Mouse (Mus musculus) neural tube, embryonic 11.5 days (tissue): ENCODE measurements around the gene Cbr4. TPM values are rescaled to one million over a fixed set of nuclear protein-coding genes. Genes with fewer than 3 reads are reported as not detected.
A peak's percentile ranks its signal among the peaks of the same experiment; 100 is the strongest.

Experiments used
- ATAC-seq: fragments of 200-750 bp; cut with Nextera tagmentation; 2 replicates; pipeline ENCODE4 v1.8.0; 2017; ENCODE audit warnings: moderate number of reproducible peaks, mild to moderate bottlenecking, moderate TSS enrichment, moderate library complexity; ENCODE audit not compliant: insufficient read depth, low FRiP score, low TSS enrichment
- DNase-seq: peaks from one replicate; pipeline ENCODE4 v3.0.0-alpha.2; 2015; ENCODE audit warnings: low spot score
- H3K27ac ChIP-seq: fragments of 300-500 bp; sonication (generic); 2 replicates; pipeline ENCODE4 v1.5.1; 2014; ENCODE audit warnings: low read depth, mild to moderate bottlenecking, low read length
- H3K27me3 ChIP-seq: fragments of 300-500 bp; sonication (generic); 2 replicates; pipeline ENCODE4 v1.6.1; 2014; ENCODE audit warnings: mild to moderate bottlenecking, low read length, mixed read lengths; ENCODE audit not compliant: control insufficient read depth, insufficient read depth
- H3K36me3 ChIP-seq: fragments of 300-500 bp; sonication (generic); 2 replicates; pipeline ENCODE4 v1.6.1; 2014; ENCODE audit warnings: mild to moderate bottlenecking, low read length, moderate library complexity, mixed read lengths; ENCODE audit not compliant: control insufficient read depth, insufficient read depth
- H3K4me1 ChIP-seq: fragments of 300-500 bp; sonication (generic); 2 replicates; pipeline ENCODE4 v1.6.1; 2014; ENCODE audit warnings: low read length, mixed read lengths; ENCODE audit not compliant: control insufficient read depth, insufficient read depth
- H3K4me2 ChIP-seq: fragments of 300-500 bp; sonication (generic); 2 replicates; pipeline ENCODE4 v1.6.1; 2014; ENCODE audit warnings: low read depth, mild to moderate bottlenecking, moderate library complexity
- H3K4me3 ChIP-seq: fragments of 300-500 bp; sonication (generic); 2 replicates; pipeline ENCODE4 v1.5.1; 2014; ENCODE audit warnings: low read depth, low read length
- H3K9ac ChIP-seq: fragments of 300-500 bp; sonication (generic); 2 replicates; pipeline ENCODE4 v1.6.1; 2014; ENCODE audit warnings: mild to moderate bottlenecking, low read length
- H3K9me3 ChIP-seq: fragments of 300-500 bp; sonication (generic); 2 replicates; pipeline ENCODE4 v1.6.1; 2016; ENCODE audit warnings: low read length; ENCODE audit not compliant: control insufficient read depth
- WGBS: fragments of 180-500 bp; shearing (Covaris S2); extraction: QIAGEN DNeasy Blood & Tissue Kit; methylation state at CpG from one replicate; pipeline ENCODE4 v1.1.7; 2014; 5-methylcytosine and 5-hydroxymethylcytosine counted together
- polyA plus RNA-seq: library from polyadenylated mRNA; unstranded; fragments of >200 nt; fragmentation: Nextera tagmentation; extraction: Ambion mirVana; gene quantifications from 2 replicates; pipeline ENCODE4 v1.2.1, GENCODE M21; 2014

Gene Cbr4
- polyA plus RNA-seq, 1 experiment from 2014 or later: 25.2 TPM

DNA sequence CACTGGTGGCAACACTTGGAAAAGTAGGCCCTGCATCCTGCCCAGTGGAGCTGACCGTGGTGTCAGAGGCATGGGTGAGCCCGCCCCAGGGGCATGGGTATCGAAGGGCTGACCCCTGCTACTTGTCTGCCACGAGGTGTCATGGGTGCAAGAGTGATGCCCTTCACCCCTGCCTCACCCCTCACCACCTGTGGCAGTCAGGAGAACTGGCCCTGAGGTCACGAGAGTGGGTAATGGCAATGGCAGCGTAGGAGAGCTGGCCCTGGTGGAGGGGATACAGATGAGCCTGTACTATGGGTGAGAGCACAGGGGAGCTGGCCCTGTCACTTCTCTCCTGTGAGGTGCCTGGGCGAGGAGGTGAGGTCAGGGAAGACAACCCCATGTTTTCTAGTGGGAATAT is 27.8 kb upstream of the Cbr4 start:
- no peak for DNase-seq
- ATAC-seq: no peak
- H3K9me3 ChIP-seq: no peaks in the 10 kb centered on the region
- no peak overlapping the region for H3K27ac ChIP-seq
- WGBS: 78% methylated on average over 7 of the region's 7 CpGs
- H3K9ac ChIP-seq: no peak overlapping the region
- H3K4me3 ChIP-seq: no peak overlapping the region
- H3K27me3 ChIP-seq: no peaks in the 10 kb centered on the region
- no peaks in the 10 kb centered on the region for H3K4me1 ChIP-seq
- no peaks in the 10 kb centered on the region for H3K36me3 ChIP-seq
- no peak overlapping the region for H3K4me2 ChIP-seq

DNA sequence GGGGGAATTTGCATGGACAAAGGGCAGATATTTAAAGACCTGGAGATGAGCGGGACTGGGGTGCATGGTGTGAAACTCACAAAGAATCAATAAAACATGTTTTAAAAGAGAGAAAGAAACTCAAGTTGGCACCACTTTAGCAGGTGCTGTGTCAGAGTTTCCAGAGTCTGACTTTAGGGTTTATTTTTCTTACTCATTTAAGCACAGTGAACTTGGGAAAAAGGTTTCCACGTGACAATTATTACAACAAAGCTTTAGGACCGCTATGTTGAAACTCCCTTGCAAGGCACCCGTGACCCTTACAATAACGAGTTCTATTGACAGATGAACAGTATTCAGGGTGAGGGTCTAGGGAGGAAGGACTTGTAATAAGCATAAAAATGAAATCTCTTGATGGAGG is 25.3 kb upstream of the Cbr4 start:
- no peak overlapping the region for H3K9ac ChIP-seq
- H3K4me2 ChIP-seq: no peak overlapping the region
- H3K4me3 ChIP-seq: no peak overlapping the region
- H3K27ac ChIP-seq: no peak overlapping the region
- WGBS: 87% methylated on average over 5 of the region's 5 CpGs
- H3K27me3 ChIP-seq: no peaks in the 10 kb centered on the region
- no peaks in the 10 kb centered on the region for H3K36me3 ChIP-seq
- DNase-seq: no peak
- no peaks in the 10 kb centered on the region for H3K9me3 ChIP-seq
- H3K4me1 ChIP-seq: no peaks in the 10 kb centered on the region
- ATAC-seq: no peak

DNA sequence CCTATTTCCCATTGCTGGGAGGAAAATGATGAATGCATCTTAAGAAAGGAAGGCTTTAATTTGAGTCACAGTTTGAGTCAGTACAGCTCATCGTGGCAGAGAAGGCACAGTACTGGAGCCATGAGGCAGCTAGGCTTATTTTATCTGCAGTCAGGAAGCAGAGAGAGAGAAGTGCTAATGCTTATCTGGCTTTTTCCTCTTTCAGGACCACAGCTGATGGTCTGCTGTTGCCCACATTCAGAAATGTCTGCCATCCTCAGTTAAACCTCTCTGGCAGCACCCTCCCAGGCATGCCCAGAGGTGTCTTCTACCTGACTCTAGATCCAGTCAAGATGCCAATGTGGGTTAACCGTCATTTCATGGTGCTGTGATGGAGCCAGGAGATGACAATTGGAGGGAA is 23.1 kb upstream of the Cbr4 start:
- no peak for DNase-seq
- no peak overlapping the region for H3K4me3 ChIP-seq

DNA sequence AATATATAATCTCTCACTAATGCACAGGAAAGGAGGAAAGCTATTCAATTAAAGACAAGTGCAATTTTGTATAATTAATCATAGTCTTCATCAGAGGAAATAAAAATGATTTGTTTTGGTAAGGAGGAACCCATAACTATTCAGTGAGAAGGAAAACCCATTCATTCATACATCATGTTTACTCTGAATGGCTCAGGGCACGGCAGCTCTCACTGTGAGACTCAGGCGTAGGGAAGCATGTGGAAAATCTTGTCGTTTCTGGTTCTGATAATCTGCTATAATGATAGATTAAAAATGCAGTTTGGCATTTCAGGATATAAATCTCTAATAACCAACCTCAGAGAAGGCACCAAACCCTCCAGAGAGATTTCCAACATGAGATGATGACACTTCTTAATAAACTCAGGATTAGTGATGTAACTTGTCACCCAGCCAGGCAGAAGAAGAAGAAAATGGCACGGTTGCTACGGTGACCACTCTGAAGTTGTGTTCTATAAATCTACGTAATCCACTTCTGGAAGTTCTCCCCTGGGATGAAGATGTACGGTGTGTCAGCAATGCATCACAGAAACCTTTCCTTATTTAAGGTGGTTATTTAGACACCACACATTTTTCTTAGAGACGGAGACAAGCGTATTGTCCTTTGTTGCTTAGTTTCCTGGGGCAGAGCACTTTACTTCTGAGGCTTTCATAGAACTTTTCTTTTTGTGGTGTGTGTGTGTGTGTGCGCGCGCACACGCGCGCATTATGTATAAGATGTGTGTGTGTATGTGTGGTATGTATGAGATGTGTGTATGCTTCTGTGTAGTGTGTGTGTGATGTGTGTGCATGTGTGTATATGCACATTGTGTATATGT is 20.6 kb upstream of the Cbr4 start:
- Histone ChIP-seq H3K4me2 (no peak overlapping the region), H3K9ac (no peak overlapping the region), H3K27me3 (no peaks in the 10 kb centered on the region), H3K36me3 (no peaks in the 10 kb centered on the region), H3K4me3 (no peak overlapping the region), H3K4me1 (no peaks in the 10 kb centered on the region), H3K27ac (no peak overlapping the region), H3K9me3 (no peaks in the 10 kb centered on the region)
- peak; percentile 20; the same call in 1 of the 2 replicates for ATAC-seq
- no peak for DNase-seq
- 82% methylated on average over 15 of the region's 15 CpGs for WGBS

More for the DNA sequence above, 23.1 kb upstream of the Cbr4 start:
- 78% methylated on average over 2 of the region's 2 CpGs for WGBS
- no peak overlapping the region for H3K9ac ChIP-seq
- H3K27ac ChIP-seq: no peak overlapping the region
- H3K36me3 ChIP-seq: no peaks in the 10 kb centered on the region
- ATAC-seq: no peak
- H3K27me3 ChIP-seq: no peaks in the 10 kb centered on the region
- no peaks in the 10 kb centered on the region for H3K9me3 ChIP-seq
- no peaks in the 10 kb centered on the region for H3K4me1 ChIP-seq
- H3K4me2 ChIP-seq: no peak overlapping the region

DNA sequence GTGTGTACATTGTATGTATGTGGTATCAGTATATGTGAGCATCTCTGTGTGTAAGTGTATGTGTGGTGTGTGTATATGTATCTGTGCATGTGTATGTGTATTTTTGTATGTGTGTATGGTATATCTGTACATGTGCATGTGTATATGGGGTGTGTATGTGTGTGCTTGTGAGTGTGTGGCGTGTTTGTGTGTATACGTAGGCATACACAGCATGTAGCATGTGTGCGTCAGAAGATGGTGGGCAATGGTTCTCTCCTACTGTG is 20.1 kb upstream of the Cbr4 start:
- ATAC-seq (no peak), DNase-seq (no peak)
- H3K27ac ChIP-seq: no peak overlapping the region
- no peak overlapping the region for H3K4me2 ChIP-seq
- H3K9ac ChIP-seq: no peak overlapping the region
- H3K27me3 ChIP-seq: no peaks in the 10 kb centered on the region
- H3K36me3 ChIP-seq: no peaks in the 10 kb centered on the region
- no peaks in the 10 kb centered on the region for H3K9me3 ChIP-seq
- H3K4me1 ChIP-seq: no peaks in the 10 kb centered on the region
- 92% methylated on average over 3 of the region's 3 CpGs for WGBS
- H3K4me3 ChIP-seq: no peak overlapping the region

DNA sequence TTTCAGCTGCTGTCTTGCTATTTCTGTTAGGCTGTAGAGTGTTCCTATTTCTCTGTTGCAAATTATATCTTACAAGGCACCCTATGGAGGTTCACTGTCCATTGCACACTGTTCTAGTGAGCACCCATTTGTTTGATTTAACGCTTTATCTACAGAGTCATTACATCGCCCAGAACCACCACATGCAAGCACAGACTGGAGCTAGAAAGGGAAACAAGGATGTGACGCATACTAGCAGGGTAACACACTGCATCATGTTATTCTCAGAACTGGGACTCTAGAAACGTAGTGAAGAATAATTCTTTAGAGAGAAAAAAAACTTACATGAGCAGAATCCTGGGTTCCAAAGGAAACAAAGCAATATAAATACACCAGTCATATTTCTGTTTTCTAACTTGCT is 17.3 kb upstream of the Cbr4 start:
- ATAC-seq (no peak), DNase-seq (no peak)
- Histone ChIP-seq H3K4me3 (no peak overlapping the region), H3K4me2 (no peak overlapping the region), H3K27me3 (no peaks in the 10 kb centered on the region), H3K36me3 (no peaks in the 10 kb centered on the region), H3K9me3 (no peaks in the 10 kb centered on the region), H3K4me1 (no peaks in the 10 kb centered on the region), H3K27ac (no peak overlapping the region), H3K9ac (no peak overlapping the region)
- 83% methylated on average over 4 of the region's 4 CpGs for WGBS

DNA sequence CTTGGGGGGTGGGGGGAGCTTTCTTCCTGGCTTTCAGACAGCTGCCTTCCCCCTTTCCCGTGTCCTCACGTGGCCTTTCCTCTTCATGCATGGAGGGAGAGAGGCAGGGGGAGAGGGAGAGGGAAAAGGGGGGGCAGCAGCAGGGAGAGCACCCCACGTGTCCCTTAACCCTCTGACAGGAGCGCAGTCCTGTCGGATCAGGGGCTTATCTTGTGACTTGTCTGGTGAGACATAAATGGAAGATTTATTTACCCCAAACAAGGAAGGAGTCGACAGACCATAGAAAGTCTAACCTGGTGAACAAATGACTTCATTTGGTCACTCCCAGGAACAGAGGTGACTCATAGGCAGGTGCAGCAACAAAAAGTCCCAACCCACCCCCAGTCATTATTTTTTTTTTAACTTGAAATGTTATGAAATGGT is 12.3 kb upstream of the Cbr4 start:
- ATAC-seq: no peak
- Histone ChIP-seq H3K9ac (no peak overlapping the region), H3K4me1 (no peaks in the 10 kb centered on the region), H3K4me3 (no peak overlapping the region), H3K36me3 (no peaks in the 10 kb centered on the region), H3K27ac (no peak overlapping the region), H3K9me3 (no peaks in the 10 kb centered on the region), H3K4me2 (no peak overlapping the region), H3K27me3 (no peaks in the 10 kb centered on the region)
- DNase-seq: no peak
- WGBS: 66% methylated on average over 6 of the region's 6 CpGs

DNA sequence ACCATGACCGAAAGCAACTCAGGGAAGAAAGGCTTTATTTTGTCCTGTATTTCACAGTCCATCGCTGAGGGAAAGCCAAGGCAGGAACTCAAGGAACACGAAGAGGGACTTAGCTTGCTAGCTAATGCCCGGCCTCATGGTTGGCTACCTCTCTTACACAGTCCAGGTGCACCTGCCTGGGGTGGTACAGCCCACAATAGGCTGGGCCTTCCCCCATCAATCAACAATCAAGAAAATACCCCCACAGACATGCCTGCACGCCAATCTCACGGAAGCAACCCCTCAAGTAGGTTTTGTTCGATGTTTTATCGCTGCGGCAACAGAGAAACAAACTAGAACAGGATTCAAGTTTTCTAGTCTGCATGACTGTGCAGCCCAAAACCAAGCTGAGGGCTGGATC is 11.4 kb upstream of the Cbr4 start:
- Histone ChIP-seq H3K9me3 (no peaks in the 10 kb centered on the region), H3K4me3 (no peak overlapping the region), H3K36me3 (no peaks in the 10 kb centered on the region), H3K4me2 (no peak overlapping the region), H3K4me1 (no peaks in the 10 kb centered on the region), H3K27ac (no peak overlapping the region), H3K9ac (no peak overlapping the region), H3K27me3 (no peaks in the 10 kb centered on the region)
- no peak for ATAC-seq
- WGBS: 85% methylated on average over 9 of the region's 9 CpGs
- DNase-seq: no peak

DNA sequence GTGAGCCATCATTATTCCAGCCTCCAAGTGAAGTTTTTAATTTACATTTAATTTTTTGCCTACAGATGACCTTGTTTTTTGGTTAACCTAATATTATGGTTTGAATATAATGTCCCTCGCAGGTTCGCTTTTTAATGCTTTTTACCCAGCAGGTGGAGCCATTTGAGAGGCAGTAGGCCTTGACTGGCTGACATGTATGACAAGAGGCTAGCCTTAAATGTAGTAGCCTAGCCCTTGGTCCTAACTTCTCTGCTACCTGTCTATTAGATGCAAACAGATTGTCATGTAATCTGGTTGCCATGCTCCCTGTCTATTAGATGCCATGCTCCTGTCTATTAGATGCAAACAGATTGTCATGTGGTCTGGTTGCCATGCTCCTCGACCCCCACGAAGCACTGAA is 9.4 kb upstream of the Cbr4 start:
- Histone ChIP-seq H3K27ac (no peak overlapping the region), H3K36me3 (no peaks in the 10 kb centered on the region), H3K9me3 (no peaks in the 10 kb centered on the region), H3K27me3 (no peaks in the 10 kb centered on the region), H3K4me2 (no peak overlapping the region), H3K9ac (no peak overlapping the region), H3K4me1 (no peaks in the 10 kb centered on the region), H3K4me3 (no peak overlapping the region)
- DNase-seq (no peak), ATAC-seq (no peak)
- WGBS: 97% methylated on average over 4 of the region's 4 CpGs
